Mouse (Mus musculus): Measurements from ENCODE around the gene Ttn. TPM values are rescaled to one million over a fixed set of nuclear protein-coding genes. Genes with fewer than 3 reads are reported as not detected.
A peak's percentile ranks its signal among the peaks of the same experiment; 100 is the strongest.
"Not testable (repeated sequence)": the region's sequence is repeated elsewhere in the genome, so short reads cannot be mapped to it uniquely, and the experiment has no call there.

Ttn gene
- 570 and 652 TPM in 2 replicates for polyA plus RNA-seq (2016; fragmentation: Nextera tagmentation; extraction: Ambion mirVana)

GRCm38 (mm10) chr2:76982391-76983145 lies at the start of gene Ttn:
TSS of gene Ttn (minus strand) at chr2:76982547.
- ATAC-seq (ENCODE audit: insufficient number of reproducible peaks, low FRiP score), result peak; percentile 88
- WGBS, result 37% methylated on average over 18 of the region's 18 CpGs
- peak within 1 kb of the TSS; percentile 98 for H3K27ac ChIP-seq (ENCODE audit: poor library complexity, severe bottlenecking)

GRCm38 (mm10) chr2:77020649-77021048 lies 38.3 kb upstream of the Ttn start:
- Histone ChIP-seq H3K9ac (no peak overlapping the region), H3K36me3 (peaks cover 53% of the 10 kb centered on the region), H3K27me3 (replicated peaks) (no peaks in the 10 kb centered on the region), H3K27ac (ENCODE audit: poor library complexity, severe bottlenecking) (no peak overlapping the region), H3K4me1 (replicated peaks) (no peaks in the 10 kb centered on the region), H3K4me3 (no peak overlapping the region), H3K4me2 (no peak overlapping the region), H3K9me3 (replicated peaks) (no peaks in the 10 kb centered on the region)
- no peak for ATAC-seq (ENCODE audit: insufficient number of reproducible peaks, low FRiP score)
- 62% methylated on average over 2 of the region's 2 CpGs for WGBS

More at GRCm38 (mm10) chr2:76982391-76983145, at the start of gene Ttn:
- Histone ChIP-seq H3K4me3 (peak within 1 kb of the TSS; percentile 55), H3K4me1 (replicated peaks) (peaks cover 18% of the 10 kb centered on the region), H3K9me3 (replicated peaks) (no peaks in the 10 kb centered on the region), H3K36me3 (peaks cover 7% of the 10 kb centered on the region; the same call in 1 of the 2 replicates), H3K27me3 (replicated peaks) (no peaks in the 10 kb centered on the region), H3K9ac (peak within 1 kb of the TSS; percentile 83), H3K4me2 (peak within 1 kb of the TSS; percentile 65)

- Histone ChIP-seq H3K27ac (ENCODE audit: poor library complexity, severe bottlenecking) (no peak overlapping the region), H3K4me1 (replicated peaks) (peaks cover 3% of the 10 kb centered on the region; the same call in 1 of the 2 replicates), H3K4me2 (no peak overlapping the region), H3K27me3 (replicated peaks) (no peaks in the 10 kb centered on the region), H3K4me3 (no peak overlapping the region), H3K36me3 (peaks cover 63% of the 10 kb centered on the region), H3K9me3 (replicated peaks) (no peaks in the 10 kb centered on the region), H3K9ac (no peak overlapping the region)
- 81% methylated on average over 4 of the region's 4 CpGs for WGBS
- ATAC-seq (ENCODE audit: insufficient number of reproducible peaks, low FRiP score), result no peak
These were observed 35.4 kb upstream of the Ttn start for GRCm38 (mm10) chr2:77017735-77018134.

- 70% methylated on average over 6 of the region's 6 CpGs for WGBS
- not testable (repeated sequence) for H3K4me3 ChIP-seq; H3K9ac ChIP-seq; ATAC-seq (ENCODE audit: insufficient number of reproducible peaks, low FRiP score); H3K4me2 ChIP-seq; H3K27ac ChIP-seq (ENCODE audit: poor library complexity, severe bottlenecking); H3K27me3 ChIP-seq (replicated peaks); H3K4me1 ChIP-seq (replicated peaks); H3K9me3 ChIP-seq (replicated peaks)
- peaks cover 55% of the 10 kb centered on the region for H3K36me3 ChIP-seq
These were observed 31.1 kb upstream of the Ttn start for GRCm38 (mm10) chr2:77013449-77013848.

- WGBS, result 65% methylated on average over 5 of the region's 5 CpGs
- Histone ChIP-seq H3K36me3 (peaks cover 46% of the 10 kb centered on the region), H3K4me1 (replicated peaks) (peaks cover 8% of the 10 kb centered on the region; the same call in 1 of the 2 replicates), H3K4me2 (no peak overlapping the region), H3K9me3 (replicated peaks) (no peaks in the 10 kb centered on the region), H3K4me3 (no peak overlapping the region), H3K9ac (no peak overlapping the region), H3K27ac (ENCODE audit: poor library complexity, severe bottlenecking) (no peak overlapping the region), H3K27me3 (replicated peaks) (no peaks in the 10 kb centered on the region)
- ATAC-seq (ENCODE audit: insufficient number of reproducible peaks, low FRiP score), result peak; percentile 59; the same call in 1 of the 2 replicates
These were observed 29.6 kb upstream of the Ttn start for GRCm38 (mm10) chr2:77011981-77012380.

GRCm38 (mm10) chr2:77007015-77007414 lies 24.7 kb upstream of the Ttn start:
- H3K36me3 ChIP-seq, result peaks cover 19% of the 10 kb centered on the region
- no peaks in the 10 kb centered on the region for H3K27me3 ChIP-seq (replicated peaks)
- WGBS, result 75% methylated on average over 7 of the region's 7 CpGs
- H3K4me2 ChIP-seq, result no peak overlapping the region
- H3K4me3 ChIP-seq, result no peak overlapping the region
- no peaks in the 10 kb centered on the region for H3K9me3 ChIP-seq (replicated peaks)
- ATAC-seq (ENCODE audit: insufficient number of reproducible peaks, low FRiP score), result no peak
- no peak overlapping the region for H3K27ac ChIP-seq (ENCODE audit: poor library complexity, severe bottlenecking)
- 0 out of 2 replicates have a peak, but pooled peaks cover 2% of the 10 kb centered on the region for H3K4me1 ChIP-seq (replicated peaks)
- H3K9ac ChIP-seq, result no peak overlapping the region

GRCm38 (mm10) chr2:77003148-77003547 lies 20.8 kb upstream of the Ttn start:
- Histone ChIP-seq H3K4me1 (replicated peaks) (peaks cover 4% of the 10 kb centered on the region), H3K4me3 (no peak overlapping the region), H3K27ac (ENCODE audit: poor library complexity, severe bottlenecking) (no peak overlapping the region), H3K4me2 (no peak overlapping the region), H3K27me3 (replicated peaks) (no peaks in the 10 kb centered on the region), H3K9me3 (replicated peaks) (no peaks in the 10 kb centered on the region), H3K9ac (no peak overlapping the region), H3K36me3 (no peaks in the 10 kb centered on the region)
- ATAC-seq (ENCODE audit: insufficient number of reproducible peaks, low FRiP score), result no peak
- 69% methylated on average over 2 of the region's 2 CpGs for WGBS

- peak; percentile 73; the same call in 1 of the 2 replicates for ATAC-seq (ENCODE audit: insufficient number of reproducible peaks, low FRiP score)
- peaks cover 9% of the 10 kb centered on the region for H3K4me1 ChIP-seq (replicated peaks)
- H3K9me3 ChIP-seq (replicated peaks), result no peaks in the 10 kb centered on the region
- H3K4me2 ChIP-seq, result no peak overlapping the region
- H3K9ac ChIP-seq, result no peak overlapping the region
- WGBS, result 37% methylated on average over 5 of the region's 5 CpGs
- H3K27ac ChIP-seq (ENCODE audit: poor library complexity, severe bottlenecking), result peak overlapping the region; percentile 66
- no peak overlapping the region for H3K4me3 ChIP-seq
- no peaks in the 10 kb centered on the region for H3K36me3 ChIP-seq
- no peaks in the 10 kb centered on the region for H3K27me3 ChIP-seq (replicated peaks)
These were observed 16.0 kb upstream of the Ttn start for GRCm38 (mm10) chr2:76998351-76998750.

- H3K4me3 ChIP-seq, result no peak overlapping the region
- no peaks in the 10 kb centered on the region for H3K27me3 ChIP-seq (replicated peaks)
- no peaks in the 10 kb centered on the region for H3K9me3 ChIP-seq (replicated peaks)
- no peaks in the 10 kb centered on the region for H3K36me3 ChIP-seq
- ATAC-seq (ENCODE audit: insufficient number of reproducible peaks, low FRiP score), result no peak
- no peaks in the 10 kb centered on the region for H3K4me1 ChIP-seq (replicated peaks)
- WGBS, result 81% methylated on average over 5 of the region's 5 CpGs
- no peak overlapping the region for H3K27ac ChIP-seq (ENCODE audit: poor library complexity, severe bottlenecking)
- no peak overlapping the region for H3K4me2 ChIP-seq
- H3K9ac ChIP-seq, result no peak overlapping the region
These were observed 10.3 kb upstream of the Ttn start for GRCm38 (mm10) chr2:76992493-76993201.

- Histone ChIP-seq H3K27me3 (replicated peaks) (no peaks in the 10 kb centered on the region), H3K27ac (ENCODE audit: poor library complexity, severe bottlenecking) (no peak overlapping the region), H3K9ac (no peak overlapping the region), H3K4me1 (replicated peaks) (peaks cover 13% of the 10 kb centered on the region), H3K4me2 (no peak overlapping the region), H3K4me3 (no peak overlapping the region), H3K9me3 (replicated peaks) (no peaks in the 10 kb centered on the region), H3K36me3 (no peaks in the 10 kb centered on the region)
- ATAC-seq (ENCODE audit: insufficient number of reproducible peaks, low FRiP score), result no peak
- WGBS, result 91% methylated on average over 4 of the region's 4 CpGs
These were observed 5.0 kb upstream of the Ttn start for GRCm38 (mm10) chr2:76987317-76987716.

GRCm38 (mm10) chr2:76984384-76984783 lies 2.0 kb upstream of the Ttn start:
- no peaks in the 10 kb centered on the region for H3K9me3 ChIP-seq (replicated peaks)
- WGBS, result 49% methylated on average over 5 of the region's 5 CpGs
- peak overlapping the region; percentile 13 for H3K4me2 ChIP-seq
- H3K4me1 ChIP-seq (replicated peaks), result peaks cover 13% of the 10 kb centered on the region
- no peaks in the 10 kb centered on the region for H3K36me3 ChIP-seq
- no peak overlapping the region for H3K9ac ChIP-seq
- H3K27me3 ChIP-seq (replicated peaks), result no peaks in the 10 kb centered on the region
- ATAC-seq (ENCODE audit: insufficient number of reproducible peaks, low FRiP score), result no peak
- H3K4me3 ChIP-seq, result no peak overlapping the region
- H3K27ac ChIP-seq (ENCODE audit: poor library complexity, severe bottlenecking), result peak overlapping the region; percentile 71

Measured in heart, embryonic 12.5 days (tissue).